Mouse (Mus musculus) lung, postnatal 25 days (tissue): Measurements from ENCODE around the gene Cdk9.
A peak's percentile ranks its signal among the peaks of the same experiment; 100 is the strongest.

ENCODE experiments used
- DNase-seq: peaks from one replicate; pipeline ENCODE4 v3.0.0; 2022; ENCODE audit warnings: low spot score

The Cdk9 gene

DNA sequence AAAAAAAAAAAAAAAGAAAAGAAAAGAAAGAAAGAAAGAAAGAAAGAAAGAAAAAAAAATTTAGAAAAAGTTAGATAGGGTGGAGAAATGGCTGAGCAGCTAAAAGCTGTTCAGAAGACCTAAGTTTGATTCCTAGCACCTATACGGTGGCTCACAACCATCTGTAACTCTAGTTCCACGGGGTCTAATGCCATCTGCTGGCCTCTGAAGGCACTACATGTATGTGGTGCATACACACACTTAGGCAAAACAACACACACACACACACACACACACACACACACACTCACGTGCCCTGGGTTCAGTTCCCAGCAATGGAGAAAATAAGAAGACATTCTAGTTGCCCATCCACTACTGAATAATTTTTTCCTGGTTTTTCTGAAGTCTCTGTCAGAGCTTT lies 36.1 kb downstream of the Cdk9 start:
- no peak for DNase-seq

DNA sequence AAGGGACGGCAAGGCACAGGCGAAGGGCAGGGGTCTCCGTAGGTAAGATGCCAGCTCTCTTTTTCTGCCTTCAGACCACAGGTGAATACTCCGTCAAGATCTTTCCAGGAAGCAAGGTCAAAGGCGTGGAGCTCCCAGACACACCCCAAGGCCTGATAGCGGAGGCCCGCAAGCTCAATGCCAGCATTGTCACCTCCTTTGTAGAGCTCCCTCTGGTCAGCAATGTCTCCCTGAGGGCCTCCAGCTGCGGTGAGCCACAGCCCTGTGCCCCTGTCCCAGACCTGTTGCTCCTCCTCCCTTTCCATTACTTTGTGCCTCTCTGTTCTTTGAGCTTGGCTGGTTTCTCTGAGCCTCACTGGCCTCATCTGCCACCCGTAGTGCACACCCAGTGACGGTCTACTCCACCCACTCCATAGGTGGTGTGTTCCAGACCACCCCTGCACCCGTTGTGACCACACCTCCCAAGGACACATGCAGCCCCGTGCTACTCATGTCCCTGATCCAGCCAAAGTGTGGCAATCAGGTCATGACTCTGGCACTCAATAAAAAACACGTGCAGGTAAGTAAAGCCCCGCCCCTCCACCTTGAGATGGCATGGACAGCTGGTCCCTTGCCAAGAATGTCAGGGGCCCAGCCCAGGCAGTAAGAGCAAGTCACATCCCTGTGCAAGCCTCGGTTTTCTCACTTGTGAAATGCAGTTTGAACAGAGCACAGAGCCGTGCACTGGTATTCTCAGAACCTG lies 39.5 kb downstream of the Cdk9 start:
- DNase-seq = peak; percentile 57

DNA sequence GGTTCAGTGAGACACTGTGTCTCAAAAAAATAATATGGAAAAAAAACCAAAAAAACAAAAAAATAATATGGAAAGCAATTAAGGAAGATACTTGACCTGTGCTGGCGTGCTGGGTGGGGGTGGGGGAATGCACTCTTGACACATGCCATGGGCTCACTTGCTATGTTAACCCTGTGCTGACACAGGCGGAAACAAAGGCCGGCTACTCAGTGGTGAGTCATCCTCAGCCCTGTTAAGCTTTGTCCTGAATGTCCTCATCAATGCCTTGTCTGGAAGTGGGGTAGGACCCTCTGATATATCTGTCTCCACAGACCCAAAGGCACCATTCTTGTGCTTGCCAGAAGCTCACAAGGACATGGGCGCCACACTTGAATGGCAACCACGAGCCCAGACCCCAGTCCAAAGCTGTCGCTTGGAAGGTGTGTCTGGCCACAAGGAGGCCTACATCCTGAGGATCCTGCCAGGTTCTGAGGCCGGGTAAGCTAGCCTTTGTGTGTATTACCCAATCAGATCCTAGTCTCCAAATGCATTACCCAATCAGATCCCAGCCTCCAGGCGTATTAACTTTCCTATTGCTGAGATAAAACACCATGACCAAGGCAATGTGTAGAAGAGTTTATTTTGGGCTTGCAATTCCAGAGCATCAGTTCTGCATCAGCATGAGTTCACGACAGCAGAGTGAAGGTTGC lies 40.8 kb downstream of the Cdk9 start:
- DNase-seq = no peak

GRCm38 (mm10) chr2:32671147-32671546 lies 41.7 kb downstream of the Cdk9 start:
- DNase-seq = no peak

GRCm38 (mm10) chr2:32669876-32670275 lies 43.0 kb downstream of the Cdk9 start:
- DNase-seq = no peak

GRCm38 (mm10) chr2:32668176-32668575 lies 44.7 kb downstream of the Cdk9 start:
- DNase-seq = no peak

- DNase-seq = no peak
Observed at GRCm38 (mm10) chr2:32667775-32668174, 45.1 kb downstream of the Cdk9 start.

DNA sequence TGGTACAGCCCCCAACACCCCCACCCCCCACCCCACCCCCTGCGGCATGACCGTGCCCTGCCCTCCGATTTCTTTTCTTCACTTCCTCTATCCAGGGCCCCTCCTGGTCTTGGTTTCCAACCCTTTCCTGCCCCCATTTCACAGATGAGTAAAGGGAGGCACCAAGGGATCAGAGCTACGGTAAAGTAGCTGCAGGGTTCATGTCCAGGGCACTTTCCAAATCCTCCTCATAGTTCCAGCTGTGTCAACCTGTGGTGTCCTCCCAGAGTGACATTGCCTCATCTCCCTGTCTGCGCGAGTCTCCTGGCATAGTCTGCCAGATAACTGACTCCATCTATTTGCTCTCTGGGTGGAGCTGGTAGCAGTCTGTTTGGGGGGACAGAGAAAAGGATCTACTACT lies 47.0 kb downstream of the Cdk9 start:
- DNase-seq = no peak

DNA sequence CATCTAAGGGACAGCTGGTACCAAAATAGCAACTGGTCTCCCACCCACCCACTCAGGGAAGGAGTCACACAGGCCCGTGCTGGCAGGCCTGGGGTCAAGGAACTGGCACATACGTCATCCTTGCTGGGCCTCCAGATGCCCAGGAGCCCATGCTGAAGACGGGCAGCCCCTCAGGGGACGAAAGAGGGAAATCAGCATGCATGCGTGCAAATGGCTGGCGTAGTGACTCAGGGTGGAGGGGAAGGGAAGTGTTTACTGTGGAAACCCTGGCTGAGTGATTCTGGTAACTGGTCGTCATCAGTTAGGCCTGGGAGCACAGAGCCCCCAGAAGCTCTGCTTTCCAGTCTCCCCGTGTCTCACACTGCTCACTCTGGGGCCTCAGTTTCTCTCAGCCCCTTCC lies 47.5 kb downstream of the Cdk9 start:
- no peak for DNase-seq

DNA sequence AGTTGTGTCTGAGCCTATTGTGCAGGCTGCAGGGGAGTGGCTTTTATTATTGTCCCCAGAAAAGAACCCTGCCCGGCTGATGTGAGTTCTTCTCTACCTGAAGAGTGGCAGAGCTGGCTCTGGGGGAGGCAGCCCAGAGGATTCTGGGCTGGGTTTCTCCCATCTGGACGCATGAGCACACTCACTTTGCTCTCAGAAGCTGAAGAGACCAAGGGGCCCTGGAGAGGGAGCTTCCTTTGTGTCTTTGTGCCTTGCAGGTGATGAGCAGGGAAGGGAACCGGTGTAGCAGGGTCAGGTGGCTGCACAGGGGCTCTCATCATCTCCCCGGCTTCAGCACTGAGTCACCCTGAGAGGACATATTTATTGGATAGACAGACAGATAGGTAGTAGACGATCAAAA lies 50.6 kb downstream of the Cdk9 start:
- DNase-seq = no peak

DNA sequence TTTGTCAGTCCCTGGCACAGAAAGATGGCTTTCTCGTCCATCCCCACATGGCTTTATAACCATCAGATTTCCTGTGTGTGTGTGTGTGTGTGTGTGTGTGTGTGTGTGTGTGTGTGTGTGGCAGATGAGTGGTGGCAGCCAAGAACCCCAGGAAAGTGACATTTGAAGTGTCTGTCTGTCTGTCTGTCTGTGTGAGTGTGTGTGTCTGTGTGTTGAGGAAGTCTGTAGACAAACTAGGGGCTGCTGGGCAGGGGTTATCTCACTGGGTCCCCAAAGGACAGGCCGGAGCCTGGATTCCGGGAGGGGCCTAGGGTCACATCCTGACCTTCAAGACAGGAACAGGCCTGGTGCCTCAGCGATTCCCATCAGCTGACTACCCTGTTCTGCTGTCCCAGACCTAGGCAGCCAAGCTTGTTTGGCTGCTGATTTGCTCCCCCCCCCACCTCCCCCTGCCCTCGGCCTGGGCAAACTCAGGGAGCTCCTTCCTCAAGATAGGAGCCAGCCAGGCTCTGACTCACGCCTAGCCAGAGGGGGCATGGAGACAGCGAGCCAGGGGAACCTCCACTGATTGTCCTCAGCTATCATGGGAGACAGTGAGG lies 51.3 kb downstream of the Cdk9 start:
- DNase-seq = peak; percentile 80

- DNase-seq = no peak
Observed at GRCm38 (mm10) chr2:32658873-32659272, 54.0 kb downstream of the Cdk9 start.

- peak; percentile 82 for DNase-seq
Observed at GRCm38 (mm10) chr2:32655826-32656225, 57.0 kb downstream of the Cdk9 start.
